Comparison of ENCODE assay signal across 16 mouse cellular contexts in the genomic region with DNA sequence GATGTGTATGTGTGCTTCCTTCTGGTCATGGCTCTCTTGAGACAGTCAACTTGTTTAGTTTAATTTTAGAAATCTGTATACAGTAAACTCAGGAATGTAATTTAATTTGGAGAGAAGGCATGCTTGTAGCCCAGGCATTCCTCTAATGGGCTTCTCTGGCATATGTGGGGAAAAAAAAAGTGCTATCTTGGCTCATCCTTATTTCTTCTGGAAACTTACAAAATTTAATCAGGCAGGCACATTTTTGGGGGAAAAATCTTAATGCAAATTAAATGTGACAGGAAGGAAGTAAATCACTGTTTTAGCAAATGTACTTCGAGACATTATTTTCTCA.
DNase-seq lines count a peak whose midpoint lies in the region; ATAC-seq and TF ChIP-seq lines count a peak whose summit lies in the region.
"Had no signal": no experiment of that assay in that cellular context is flagged by ENCODE, and none has a peak within 500 bp of the region (broad histone marks: within the 10 kb centered on the region; RNA-seq: fewer than 3 reads in every experiment).

No protein-coding gene starts in this region.

- H3K36me3 ChIP-seq in forebrain, embryonic 15.5 days = no peaks in the 10 kb centered on the region
- no peaks in the 10 kb centered on the region for H3K36me3 ChIP-seq in forebrain, embryonic 12.5 days (replicated peaks)
- no peaks in the 10 kb centered on the region for H3K36me3 ChIP-seq in lung, embryonic 15.5 days
- no peaks in the 10 kb centered on the region for H3K36me3 ChIP-seq in forebrain, postnatal 0 days (ENCODE audit: insufficient read depth)
- H3K36me3 ChIP-seq: heart, embryonic 15.5 days; limb, embryonic 13.5 days; neural tube, embryonic 12.5 days had no signal

- TF ChIP-seq CTCF in forebrain, postnatal 0 days (IDR thresholded peaks at IDR 0.05; ENCODE audit: low read depth) = no peak

- H3K4me3 ChIP-seq in forebrain, embryonic 15.5 days = no peak overlapping the region
- H3K4me3 ChIP-seq in forebrain, embryonic 12.5 days (replicated peaks) = no peak overlapping the region
- no peak overlapping the region for H3K4me3 ChIP-seq in lung, embryonic 15.5 days
- H3K4me3 ChIP-seq in forebrain, postnatal 0 days (ENCODE audit: low read depth, low read length) = no peak overlapping the region
- H3K4me3 ChIP-seq: heart, adult 2 months; heart, embryonic 15.5 days; limb, embryonic 13.5 days; neural tube, embryonic 12.5 days had no signal

- H3K9ac ChIP-seq in forebrain, embryonic 15.5 days (replicated peaks) = no peak overlapping the region
- no peak overlapping the region for H3K9ac ChIP-seq in forebrain, embryonic 12.5 days
- H3K9ac ChIP-seq in lung, embryonic 15.5 days = no peak overlapping the region
- no peak overlapping the region for H3K9ac ChIP-seq in forebrain, postnatal 0 days
- H3K9ac ChIP-seq: heart, embryonic 15.5 days; limb, embryonic 13.5 days; liver, embryonic 14.5 days; neural tube, embryonic 12.5 days had no signal

- H3K27me3 ChIP-seq in forebrain, embryonic 15.5 days = no peaks in the 10 kb centered on the region
- no peaks in the 10 kb centered on the region for H3K27me3 ChIP-seq in forebrain, embryonic 12.5 days
- no peaks in the 10 kb centered on the region for H3K27me3 ChIP-seq in lung, embryonic 15.5 days
- H3K27me3 ChIP-seq in forebrain, postnatal 0 days (ENCODE audit: insufficient read depth, low read length) = no peaks in the 10 kb centered on the region
- H3K27me3 ChIP-seq: heart, embryonic 15.5 days; limb, embryonic 13.5 days; neural tube, embryonic 12.5 days had no signal

- H3K9me3 ChIP-seq in forebrain, embryonic 15.5 days = no peaks in the 10 kb centered on the region
- H3K9me3 ChIP-seq in forebrain, embryonic 12.5 days = no peaks in the 10 kb centered on the region
- no peaks in the 10 kb centered on the region for H3K9me3 ChIP-seq in lung, embryonic 15.5 days
- H3K9me3 ChIP-seq in forebrain, postnatal 0 days (ENCODE audit: low read length) = no peaks in the 10 kb centered on the region
- H3K9me3 ChIP-seq: heart, embryonic 15.5 days; limb, embryonic 13.5 days; neural tube, embryonic 12.5 days had no signal

- whole genome bisulfite sequencing in forebrain, embryonic 15.5 days = 55% methylated on average over 1 of the region's 1 CpGs
- 85% methylated on average over 1 of the region's 1 CpGs for WGBS in forebrain, embryonic 12.5 days
- 41% methylated on average over 1 of the region's 1 CpGs for WGBS in lung, embryonic 15.5 days
- WGBS in forebrain, postnatal 0 days = 36% methylated on average over 1 of the region's 1 CpGs

- DNase-seq in lung, postnatal 4 days = no peak
- peak; percentile 55 for DNase-seq in brain, embryonic 18.5 days (ENCODE audit: low read depth, low spot score)
- no peak for DNase-seq in forebrain, postnatal 0 days
- no peak for DNase-seq in kidney, adult 8-10 months
- DNase-seq: adrenal gland, postnatal 10 days; heart, adult 2 months; kidney, postnatal 14 days; thymus, postnatal 36 days had no signal

- H3K4me2 ChIP-seq in forebrain, embryonic 15.5 days (replicated peaks) = no peak overlapping the region
- no peak overlapping the region for H3K4me2 ChIP-seq in forebrain, embryonic 12.5 days
- no peak overlapping the region for H3K4me2 ChIP-seq in lung, embryonic 15.5 days
- H3K4me2 ChIP-seq in forebrain, postnatal 0 days (ENCODE audit: low read depth) = no peak overlapping the region
- H3K4me2 ChIP-seq: heart, embryonic 15.5 days; limb, embryonic 13.5 days; neural tube, embryonic 12.5 days had no signal

- peak overlapping the region; percentile 75 for H3K27ac ChIP-seq in forebrain, embryonic 15.5 days (replicated peaks)
- no peak overlapping the region for H3K27ac ChIP-seq in forebrain, embryonic 12.5 days
- H3K27ac ChIP-seq in lung, embryonic 15.5 days = peak overlapping the region; percentile 54
- H3K27ac ChIP-seq in forebrain, postnatal 0 days (ENCODE audit: low read depth, low read length) = peak overlapping the region; percentile 60
- H3K27ac ChIP-seq: heart, adult 2 months; heart, embryonic 15.5 days; limb, embryonic 13.5 days; liver, embryonic 14.5 days; neural tube, embryonic 12.5 days had no signal

- H3K4me1 ChIP-seq in forebrain, embryonic 15.5 days = peaks cover 26% of the 10 kb centered on the region
- peaks cover 15% of the 10 kb centered on the region for H3K4me1 ChIP-seq in forebrain, embryonic 12.5 days
- H3K4me1 ChIP-seq in lung, embryonic 15.5 days = peaks cover 9% of the 10 kb centered on the region; the same call in 1 of the 2 replicates
- H3K4me1 ChIP-seq in forebrain, postnatal 0 days (ENCODE audit: insufficient read depth) = peaks cover 9% of the 10 kb centered on the region; the same call in 1 of the 2 replicates
- H3K4me1 ChIP-seq: heart, embryonic 15.5 days had no signal

- peak; percentile 36; the same call in 1 of the 2 replicates for ATAC-seq in forebrain, embryonic 15.5 days (replicated peaks)
- ATAC-seq in forebrain, embryonic 12.5 days (ENCODE audit: low FRiP score) = no peak
- no peak for ATAC-seq in lung, embryonic 15.5 days (ENCODE audit: borderline replicate concordance, extremely low read depth, low FRiP score, low TSS enrichment)
- ATAC-seq in forebrain, postnatal 0 days = peak; percentile 59
- ATAC-seq: intestine, postnatal 0 days had no signal

Comparison
In these comparisons a context has a peak if more than half of its experiments do, and no peak if none do; other contexts are left out.
1. ATAC-seq: peak in forebrain, embryonic 15.5 days (single experiment) and forebrain, postnatal 0 days (single experiment); none in forebrain, embryonic 12.5 days (single experiment) and lung, embryonic 15.5 days (single experiment).